Mouse (Mus musculus) left cerebral cortex, postnatal 4 days (tissue): ENCODE data around the gene D17H6S53E. TPM values are rescaled to one million over a fixed set of nuclear protein-coding genes. Genes with fewer than 3 reads are reported as not detected.

Experiments used
- total RNA-seq, 2 experiments: library from RNA; stranded (reverse); gene quantifications; 2 replicates each; pipeline ENCODE4 v1.2.3; 2021

Gene D17H6S53E
- total RNA-seq, 2 experiments from 2014 or later, result 19.8 to 20.1 TPM

Other genes with a start within 250 kb of the D17H6S53E start
- gene Zbtb12, start 246.9 kb upstream of the D17H6S53E start, total RNA-seq, result 10 to 100 TPM; 35.4 to 38.3 TPM
- not detected for gene Gm20547, start 244.3 kb upstream of the D17H6S53E start, total RNA-seq
- 1 to 10 TPM; 2.1 to 3.2 TPM for gene C2, start 228.1 kb upstream of the D17H6S53E start, total RNA-seq
- gene Ehmt2, start 227.9 kb upstream of the D17H6S53E start, total RNA-seq, result 100 to 1,000 TPM; 232 to 251 TPM
- under 1 TPM in 1 of 2 experiments, not detected in 1; 0.20 TPM for gene Slc44a4, start 211.9 kb upstream of the D17H6S53E start, total RNA-seq
- 10 to 100 TPM; 18.8 to 19.1 TPM for gene Neu1, start 195.1 kb upstream of the D17H6S53E start, total RNA-seq
- gene Hspa1b, start 167.1 kb upstream of the D17H6S53E start, total RNA-seq, result 1 to 10 TPM; 1.6 to 2.3 TPM
- not detected for gene Gm20481, start 156.5 kb upstream of the D17H6S53E start, total RNA-seq
- 1 to 10 TPM; 3.1 to 5.2 TPM for gene Hspa1a, start 154.2 kb upstream of the D17H6S53E start, total RNA-seq
- under 1 TPM in 1 of 2 experiments, not detected in 1; 0.22 TPM for gene Hspa1l, start 153.7 kb upstream of the D17H6S53E start, total RNA-seq
- gene Lsm2, start 144.5 kb upstream of the D17H6S53E start, total RNA-seq, result 10 to 100 TPM; 35.9 to 38.5 TPM
- gene Vars, start 125.4 kb upstream of the D17H6S53E start, total RNA-seq, result 10 to 100 TPM; 91.0 to 94.3 TPM
- under 1 TPM; 0.12 to 0.16 TPM for gene Vwa7, start 109.8 kb upstream of the D17H6S53E start, total RNA-seq
- gene Sapcd1, start 98.4 kb upstream of the D17H6S53E start, total RNA-seq, result under 1 TPM; 0.98 to 0.99 TPM
- 1 to 10 TPM; 2.0 to 3.2 TPM for gene Msh5, start 79.6 kb upstream of the D17H6S53E start, total RNA-seq
- 10 to 100 TPM; 20.2 to 20.3 TPM for gene Clic1, start 76.4 kb upstream of the D17H6S53E start, total RNA-seq
- gene Ddah2, start 67.3 kb upstream of the D17H6S53E start, total RNA-seq, result 100 to 1,000 TPM; 101 to 115 TPM
- not detected for gene Ly6g6c, start 61.0 kb upstream of the D17H6S53E start, total RNA-seq
- not detected for gene Mpig6b, start 60.2 kb upstream of the D17H6S53E start, total RNA-seq
- 1 to 10 TPM; 2.8 to 3.4 TPM for gene Ly6g6e, start 49.5 kb upstream of the D17H6S53E start, total RNA-seq
- gene Ly6g6d, start 48.3 kb upstream of the D17H6S53E start, total RNA-seq, result not detected
- gene Ly6g6f, start 40.8 kb upstream of the D17H6S53E start, total RNA-seq, result not detected
- gene Abhd16a, start 37.1 kb upstream of the D17H6S53E start, total RNA-seq, result 10 to 100 TPM; 66.7 to 73.6 TPM
- gene Ly6g5c, start 18.1 kb upstream of the D17H6S53E start, total RNA-seq, result not detected
- gene Ly6g5b, start 10.9 kb upstream of the D17H6S53E start, total RNA-seq, result 1 to 10 TPM in 1 of 2 experiments, under 1 TPM in 1; 0.81 to 2.3 TPM
- gene Gpank1, start 4.9 kb upstream of the D17H6S53E start, total RNA-seq, result 10 to 100 TPM; 10.7 to 12.1 TPM
- 100 to 1,000 TPM; 210 to 214 TPM for gene Csnk2b, start 4.3 kb upstream of the D17H6S53E start, total RNA-seq
- gene Apom, start 5.7 kb downstream of the D17H6S53E start, total RNA-seq, result under 1 TPM in 1 of 2 experiments, not detected in 1; 0.52 TPM
- gene Bag6, start 8.8 kb downstream of the D17H6S53E start, total RNA-seq, result 100 to 1,000 TPM; 395 to 410 TPM
- 100 to 1,000 TPM; 311 to 315 TPM for gene Prrc2a, start 38.5 kb downstream of the D17H6S53E start, total RNA-seq
- 1 to 10 TPM; 2.5 to 3.6 TPM for gene Aif1, start 49.7 kb downstream of the D17H6S53E start, total RNA-seq
- 10 to 100 TPM; 12.3 to 17.6 TPM for gene Lst1, start 62.1 kb downstream of the D17H6S53E start, total RNA-seq
- under 1 TPM; 0.77 to 0.88 TPM for gene Ltb, start 68.1 kb downstream of the D17H6S53E start, total RNA-seq
- under 1 TPM in 1 of 2 experiments, not detected in 1; 0.52 TPM for gene Tnf, start 75.6 kb downstream of the D17H6S53E start, total RNA-seq
- 1 to 10 TPM in 1 of 2 experiments, under 1 TPM in 1; 0.82 to 1.0 TPM for gene Lta, start 79.0 kb downstream of the D17H6S53E start, total RNA-seq
- gene Gm16181, start 94.5 kb downstream of the D17H6S53E start, total RNA-seq, result not detected
- 100 to 1,000 TPM; 122 to 142 TPM for gene Atp6v1g2, start 107.3 kb downstream of the D17H6S53E start, total RNA-seq
- gene Nfkbil1, start 109.4 kb downstream of the D17H6S53E start, total RNA-seq, result 10 to 100 TPM; 14.7 to 14.8 TPM
- 100 to 1,000 TPM; 324 to 337 TPM for gene Ddx39b, start 115.4 kb downstream of the D17H6S53E start, total RNA-seq
- 10 to 100 TPM; 19.1 to 22.8 TPM for gene H2-D1, start 136.4 kb downstream of the D17H6S53E start, total RNA-seq
- under 1 TPM; 0.28 to 0.32 TPM for gene H2-Q1, start 194.0 kb downstream of the D17H6S53E start, total RNA-seq
- gene H2-Q2, start 215.9 kb downstream of the D17H6S53E start, total RNA-seq, result 1 to 10 TPM in 1 of 2 experiments, under 1 TPM in 1; 0.48 to 2.2 TPM